Mouse (Mus musculus) bone marrow, adult 2 months (tissue): ENCODE results near the gene Cd200r4. TPM values are rescaled to one million over a fixed set of nuclear protein-coding genes. Genes with fewer than 3 reads are reported as not detected.
"Not testable (repeated sequence)": the region's sequence is repeated elsewhere in the genome, so short reads cannot be mapped to it uniquely, and the experiment has no call there.

ENCODE experiments used
- H3K27ac ChIP-seq: fragments of 200-500 bp; 2 replicates; pipeline ENCODE4 v1.5.1; 2012; ENCODE audit warnings: low read depth, mild to moderate bottlenecking, control low read depth, inconsistent platforms, low read length; ENCODE audit not compliant: control insufficient read depth, poor library complexity, insufficient read depth
- H3K4me1 ChIP-seq: fragments of 200-500 bp; 2 replicates; pipeline ENCODE4 v1.6.1; 2011; ENCODE audit warnings: low read length; ENCODE audit not compliant: control insufficient read depth, insufficient read depth
- H3K4me3 ChIP-seq: fragments of 200-500 bp; replicated peaks from 2 replicates; pipeline ENCODE3; 2011; ENCODE audit warnings: mild to moderate bottlenecking, low read depth, low read length, control low read depth; ENCODE audit not compliant: control insufficient read depth
- CTCF ChIP-seq: fragments of 200-500 bp; IDR thresholded peaks from 2 replicates; pipeline ENCODE4 v1.5.1; 2011; ENCODE audit warnings: low read length, control low read depth; ENCODE audit not compliant: control insufficient read depth, insufficient read depth
- POLR2A ChIP-seq: fragments of 200-500 bp; IDR thresholded peaks from 2 replicates; pipeline ENCODE4 v1.6.1; 2011; ENCODE audit warnings: low read depth, mild to moderate bottlenecking, control low read depth, low read length, borderline replicate concordance; ENCODE audit not compliant: control insufficient read depth
- WGBS: fragments of 180-500 bp; shearing (Covaris S2); methylation state at CpG from one replicate; pipeline ENCODE4 v1.1.7; 2018; 5-methylcytosine and 5-hydroxymethylcytosine counted together
- polyA plus RNA-seq: library from polyadenylated mRNA; stranded (reverse); fragments of >200 nt; gene quantifications from 2 replicates; pipeline ENCODE4 v1.2.4, GENCODE M21; 2011; ENCODE audit warnings: low replicate concordance; ENCODE audit not compliant: missing spikeins, insufficient read depth, insufficient read length

Cd200r4 gene
- polyA plus RNA-seq, 1 experiment: 1.2 TPM

- Histone ChIP-seq H3K4me1 (no peaks in the 10 kb centered on the region), H3K4me3 (no peak overlapping the region), H3K27ac (no peak overlapping the region)
- WGBS: 53% methylated on average over 1 of the region's 1 CpGs
- TF ChIP-seq CTCF (no peak), POLR2A (no peak)
Measured at GRCm38 (mm10) chr16:44818010-44818409, 6.5 kb downstream of the Cd200r4 start.

GRCm38 (mm10) chr16:44820545-44820944 lies 9.0 kb downstream of the Cd200r4 start:
- no peak overlapping the region for H3K27ac ChIP-seq
- H3K4me3 ChIP-seq: no peak overlapping the region
- TF ChIP-seq POLR2A (no peak), CTCF (no peak)
- 35% methylated on average over 4 of the region's 4 CpGs for WGBS
- no peaks in the 10 kb centered on the region for H3K4me1 ChIP-seq

- 51% methylated on average over 3 of the region's 3 CpGs for WGBS
- Histone ChIP-seq H3K4me3 (no peak overlapping the region), H3K4me1 (no peaks in the 10 kb centered on the region), H3K27ac (no peak overlapping the region)
- TF ChIP-seq CTCF (no peak), POLR2A (no peak)
Measured at GRCm38 (mm10) chr16:44832286-44832685, 20.8 kb downstream of the Cd200r4 start.

- not testable (repeated sequence) for H3K27ac ChIP-seq, H3K4me3 ChIP-seq, H3K4me1 ChIP-seq
- 73% methylated on average over 2 of the region's 2 CpGs for WGBS
Measured at GRCm38 (mm10) chr16:44833189-44833588, 21.7 kb downstream of the Cd200r4 start.

GRCm38 (mm10) chr16:44866797-44867196 lies 55.3 kb downstream of the Cd200r4 start, which contains the start of gene Cd200r2:
Cd200r2 (plus strand) TSS chr16:44867097.
- no peaks in the 10 kb centered on the region for H3K4me1 ChIP-seq
- WGBS: 46% methylated on average over 2 of the region's 2 CpGs
- H3K27ac ChIP-seq: no peak within 1 kb of the TSS
- TF ChIP-seq CTCF (no peak), POLR2A (no peak)
- H3K4me3 ChIP-seq: no peak within 1 kb of the TSS

GRCm38 (mm10) chr16:44875178-44875577 lies 63.6 kb downstream of the Cd200r4 start:
- Histone ChIP-seq H3K27ac (no peak overlapping the region), H3K4me1 (no peaks in the 10 kb centered on the region; the same call in 1 of the 2 replicates), H3K4me3 (no peak overlapping the region)
- 54% methylated on average over 1 of the region's 1 CpGs for WGBS
- no peak for TF ChIP-seq CTCF
- no peak for TF ChIP-seq POLR2A

- 23% methylated on average over 5 of the region's 5 CpGs for WGBS
- no peaks in the 10 kb centered on the region; the same call in 1 of the 2 replicates for H3K4me1 ChIP-seq
- H3K4me3 ChIP-seq: no peak overlapping the region
- no peak for TF ChIP-seq CTCF
- no peak for TF ChIP-seq POLR2A
- no peak overlapping the region for H3K27ac ChIP-seq
Measured at GRCm38 (mm10) chr16:44876625-44877024, 65.1 kb downstream of the Cd200r4 start.

- no peak for TF ChIP-seq POLR2A
- no peak for TF ChIP-seq CTCF
- 72% methylated on average over 6 of the region's 6 CpGs for WGBS
- H3K4me1 ChIP-seq: no peaks in the 10 kb centered on the region; the same call in 1 of the 2 replicates
- no peak overlapping the region for H3K27ac ChIP-seq
- H3K4me3 ChIP-seq: no peak overlapping the region
Measured at GRCm38 (mm10) chr16:44877595-44877994, 66.1 kb downstream of the Cd200r4 start.

Other genes starting within 250 kb of the Cd200r4 start
- gene Nepro, start 87.4 kb upstream of the Cd200r4 start, polyA plus RNA-seq: 4.4 and 4.6 TPM in 2 replicates
- gene Gtpbp8, start 65.4 kb upstream of the Cd200r4 start, polyA plus RNA-seq: 4.4 and 8.4 TPM in 2 replicates
- gene Cd200r1, start 46.0 kb upstream of the Cd200r4 start, polyA plus RNA-seq: 1.6 and 5.3 TPM in 2 replicates
- gene Cd200r2, start 55.4 kb downstream of the Cd200r4 start, polyA plus RNA-seq: not detected in 2 replicates
- 4.6 TPM in 1 of 2 replicates, not detected in the other for gene Cd200r3, start 131.9 kb downstream of the Cd200r4 start, polyA plus RNA-seq